Mouse (Mus musculus) kidney, postnatal 4 days (tissue): ENCODE measurements around the gene Azgp1.
"Not testable (repeated sequence)": the region's sequence is repeated elsewhere in the genome, so short reads cannot be mapped to it uniquely, and the experiment has no call there.

ENCODE experiments used
- DNase-seq, 2 experiments: peaks; one replicate each; pipeline ENCODE4 v3.0.0; 2021; ENCODE audit warnings: mixed read lengths in 2 of 2

The Azgp1 gene

GRCm38 (mm10) chr5:137981300-137981699, at the start of gene Azgp1:
Gene Azgp1 (plus strand): TSS chr5:137981520.
- DNase-seq = peak in 1 of 2 experiments; percentile 13

- DNase-seq = not testable (repeated sequence)
Measured at GRCm38 (mm10) chr5:137933934-137934333, 47.4 kb upstream of the Azgp1 start.

GRCm38 (mm10) chr5:137936486-137936885, 44.8 kb upstream of the Azgp1 start:
- no peak for DNase-seq

- DNase-seq = no peak
Measured at GRCm38 (mm10) chr5:137937238-137937637, 44.1 kb upstream of the Azgp1 start.

GRCm38 (mm10) chr5:137940948-137941347, 40.4 kb upstream of the Azgp1 start:
- DNase-seq = no peak

- no peak for DNase-seq
Measured at GRCm38 (mm10) chr5:137943133-137943532, 38.2 kb upstream of the Azgp1 start.

- no peak for DNase-seq
Measured at GRCm38 (mm10) chr5:137947303-137947702, 34.0 kb upstream of the Azgp1 start.

- peak; percentile 54 to 61 for DNase-seq
Measured at GRCm38 (mm10) chr5:137951218-137951617, 30.1 kb upstream of the Azgp1 start.

GRCm38 (mm10) chr5:137956404-137956803, 24.9 kb upstream of the Azgp1 start:
- DNase-seq = no peak

GRCm38 (mm10) chr5:137962945-137963344, 18.4 kb upstream of the Azgp1 start, which contains the start of gene Gjc3:
Gene Gjc3 (minus strand): TSS chr5:137963098.
- no peak for DNase-seq

- DNase-seq = no peak
Measured at GRCm38 (mm10) chr5:137966492-137966891, 14.8 kb upstream of the Azgp1 start.

GRCm38 (mm10) chr5:137973161-137973560, 8.2 kb upstream of the Azgp1 start:
- DNase-seq = no peak

- peak in 1 of 2 experiments; percentile 5 for DNase-seq
Measured at GRCm38 (mm10) chr5:137973738-137974137, 7.6 kb upstream of the Azgp1 start.

GRCm38 (mm10) chr5:137974724-137975123, 6.6 kb upstream of the Azgp1 start:
- DNase-seq = no peak

GRCm38 (mm10) chr5:137975434-137975833, 5.9 kb upstream of the Azgp1 start:
- no peak for DNase-seq

GRCm38 (mm10) chr5:137977291-137977690, 4.0 kb upstream of the Azgp1 start:
- DNase-seq = no peak

GRCm38 (mm10) chr5:137979081-137979480, 2.2 kb upstream of the Azgp1 start:
- DNase-seq = no peak

GRCm38 (mm10) chr5:137986351-137986750, 5.0 kb downstream of the Azgp1 start:
- no peak for DNase-seq

GRCm38 (mm10) chr5:138009437-138009836, 28.1 kb downstream of the Azgp1 start:
- DNase-seq = no peak

- DNase-seq = no peak
Measured at GRCm38 (mm10) chr5:138012382-138012781, 31.1 kb downstream of the Azgp1 start.

GRCm38 (mm10) chr5:138016530-138016929, 35.2 kb downstream of the Azgp1 start:
- no peak for DNase-seq

GRCm38 (mm10) chr5:138016997-138017396, 35.7 kb downstream of the Azgp1 start:
- no peak for DNase-seq

- DNase-seq = not testable (repeated sequence)
Measured at GRCm38 (mm10) chr5:138019577-138019976, 38.3 kb downstream of the Azgp1 start.

- DNase-seq = not testable (repeated sequence)
Measured at GRCm38 (mm10) chr5:138020961-138021479, 39.7 kb downstream of the Azgp1 start, which contains the start of the genes Smok3a and Smok3b. Gene Smok3a (plus strand): TSS chr5:138021261. Gene Smok3b (plus strand): TSS chr5:138021429.
